Mouse (Mus musculus) embryonic facial prominence, embryonic 13.5 days (tissue): Measurements from ENCODE around the gene Prkn. TPM values are rescaled to one million over a fixed set of nuclear protein-coding genes. Genes with fewer than 3 reads are reported as not detected.

Experiments used
- ATAC-seq: fragments of 200-750 bp; cut with Nextera tagmentation; 2 replicates; pipeline ENCODE4 v1.8.0; 2017; ENCODE audit warnings: low read depth; ENCODE audit not compliant: insufficient number of reproducible peaks, insufficient read depth, low FRiP score, low TSS enrichment
- H3K27ac ChIP-seq: fragments of 300-500 bp; sonication (generic); 2 replicates; pipeline ENCODE4 v1.5.1; 2015; ENCODE audit warnings: moderate library complexity, mild to moderate bottlenecking, inconsistent platforms
- H3K27me3 ChIP-seq: fragments of 300-500 bp; sonication (generic); 2 replicates; pipeline ENCODE4 v1.6.1; 2015; ENCODE audit warnings: mild to moderate bottlenecking, inconsistent platforms
- H3K36me3 ChIP-seq: fragments of 300-500 bp; sonication (generic); 2 replicates; pipeline ENCODE4 v1.6.1; 2015; ENCODE audit warnings: mild to moderate bottlenecking, inconsistent platforms
- H3K4me1 ChIP-seq: fragments of 300-500 bp; sonication (generic); 2 replicates; pipeline ENCODE4 v1.6.1; 2015; ENCODE audit warnings: inconsistent platforms
- H3K4me2 ChIP-seq: fragments of 300-500 bp; sonication (generic); 2 replicates; pipeline ENCODE4 v1.6.1; 2015; ENCODE audit warnings: moderate library complexity, mild to moderate bottlenecking, inconsistent platforms
- H3K4me3 ChIP-seq: fragments of 300-500 bp; sonication (generic); 2 replicates; pipeline ENCODE4 v1.5.1; 2015; ENCODE audit warnings: mild to moderate bottlenecking, inconsistent platforms
- H3K9ac ChIP-seq: fragments of 300-500 bp; sonication (generic); 2 replicates; pipeline ENCODE4 v1.6.1; 2015; ENCODE audit warnings: mild to moderate bottlenecking, inconsistent platforms
- H3K9me3 ChIP-seq: fragments of 300-500 bp; sonication (generic); 2 replicates; pipeline ENCODE4 v1.6.1; 2016; ENCODE audit warnings: inconsistent platforms
- WGBS: fragments of 180-500 bp; shearing (Covaris S2); methylation state at CpG from one replicate; pipeline ENCODE4 v1.1.7; 2015; ENCODE audit warnings: mixed read lengths; 5-methylcytosine and 5-hydroxymethylcytosine counted together
- polyA plus RNA-seq: library from polyadenylated mRNA; unstranded; fragments of >200 nt; fragmentation: Nextera tagmentation; extraction: Ambion mirVana; gene quantifications from 2 replicates; pipeline ENCODE4 v1.2.1, GENCODE M21; 2015

Gene Prkn
- polyA plus RNA-seq, 1 experiment from 2014 or later = 1.1 TPM

DNA sequence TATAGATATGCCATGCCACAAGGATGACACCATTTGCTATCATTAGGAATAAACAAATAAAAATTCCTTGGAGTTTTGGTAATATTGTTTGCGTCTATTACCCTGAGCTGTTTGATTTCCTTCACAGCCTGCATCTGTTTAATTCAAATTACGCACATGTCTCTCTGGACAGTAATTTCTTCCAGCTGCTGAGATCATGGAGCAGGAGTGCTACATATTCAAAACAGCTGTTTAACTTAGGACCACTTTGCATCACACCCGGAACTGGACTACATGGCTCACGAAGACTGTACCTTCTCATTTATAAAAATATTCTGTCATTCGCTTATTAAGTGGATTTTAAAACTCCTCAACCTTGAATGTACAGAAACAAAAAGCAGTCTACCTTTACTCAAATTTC lies 246.9 kb downstream of the Prkn start:
- Histone ChIP-seq H3K4me2 (no peak overlapping the region), H3K9me3 (no peaks in the 10 kb centered on the region), H3K27ac (no peak overlapping the region), H3K9ac (no peak overlapping the region), H3K27me3 (no peaks in the 10 kb centered on the region; the same call in 1 of the 2 replicates), H3K4me3 (no peak overlapping the region), H3K36me3 (no peaks in the 10 kb centered on the region), H3K4me1 (peaks cover 16% of the 10 kb centered on the region)
- 25% methylated on average over 5 of the region's 5 CpGs for WGBS
- ATAC-seq = no peak

DNA sequence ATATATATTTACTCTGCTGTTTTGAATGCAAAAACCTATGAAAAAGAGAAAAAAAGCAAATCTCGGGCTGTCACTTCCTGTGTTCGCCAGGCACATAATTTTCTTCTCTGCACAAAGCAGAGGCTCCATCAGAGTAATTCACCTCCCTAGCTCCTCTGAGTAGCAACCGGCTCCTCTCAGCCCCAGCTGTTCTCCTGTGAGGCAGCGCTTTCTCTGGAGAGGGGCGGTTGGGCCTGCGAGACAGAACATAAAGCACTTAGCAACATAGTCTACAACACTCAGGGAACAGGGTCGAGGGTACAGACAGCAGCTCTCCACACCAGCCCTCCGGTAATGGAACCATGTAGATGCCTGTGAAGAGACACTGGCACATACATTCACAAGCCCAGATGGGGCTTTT lies 247.6 kb downstream of the Prkn start:
- H3K27me3 ChIP-seq = no peaks in the 10 kb centered on the region; the same call in 1 of the 2 replicates
- 28% methylated on average over 8 of the region's 8 CpGs for WGBS
- H3K36me3 ChIP-seq = no peaks in the 10 kb centered on the region
- no peak overlapping the region for H3K4me2 ChIP-seq
- H3K27ac ChIP-seq = no peak overlapping the region
- no peak overlapping the region for H3K4me3 ChIP-seq
- peaks cover 17% of the 10 kb centered on the region for H3K4me1 ChIP-seq
- no peak overlapping the region for H3K9ac ChIP-seq
- ATAC-seq = no peak
- H3K9me3 ChIP-seq = no peaks in the 10 kb centered on the region

DNA sequence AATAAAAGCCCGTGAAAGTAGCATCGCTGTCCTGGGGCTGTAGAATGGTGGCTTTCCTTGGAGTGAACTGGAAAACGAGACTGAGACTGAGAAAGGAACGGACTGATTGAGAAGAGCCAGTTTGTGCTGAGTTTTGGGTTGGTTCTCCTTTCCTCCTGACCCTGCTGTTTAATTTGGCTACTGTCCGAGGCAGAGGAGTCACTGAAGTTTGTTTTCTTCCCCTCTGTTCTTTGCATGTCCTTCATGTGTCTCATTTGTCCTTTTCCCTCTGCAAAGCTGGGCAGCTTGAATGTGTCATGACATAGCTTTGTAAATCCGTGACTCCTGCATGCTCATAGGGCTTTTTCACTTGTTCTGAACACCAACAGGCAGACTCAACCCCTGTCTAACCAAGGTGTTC lies 249.2 kb downstream of the Prkn start:
- Histone ChIP-seq H3K9me3 (no peaks in the 10 kb centered on the region), H3K4me3 (no peak overlapping the region), H3K9ac (no peak overlapping the region), H3K36me3 (no peaks in the 10 kb centered on the region), H3K27ac (no peak overlapping the region), H3K27me3 (no peaks in the 10 kb centered on the region; the same call in 1 of the 2 replicates), H3K4me1 (peaks cover 22% of the 10 kb centered on the region), H3K4me2 (no peak overlapping the region)
- 82% methylated on average over 6 of the region's 6 CpGs for WGBS
- no peak for ATAC-seq

DNA sequence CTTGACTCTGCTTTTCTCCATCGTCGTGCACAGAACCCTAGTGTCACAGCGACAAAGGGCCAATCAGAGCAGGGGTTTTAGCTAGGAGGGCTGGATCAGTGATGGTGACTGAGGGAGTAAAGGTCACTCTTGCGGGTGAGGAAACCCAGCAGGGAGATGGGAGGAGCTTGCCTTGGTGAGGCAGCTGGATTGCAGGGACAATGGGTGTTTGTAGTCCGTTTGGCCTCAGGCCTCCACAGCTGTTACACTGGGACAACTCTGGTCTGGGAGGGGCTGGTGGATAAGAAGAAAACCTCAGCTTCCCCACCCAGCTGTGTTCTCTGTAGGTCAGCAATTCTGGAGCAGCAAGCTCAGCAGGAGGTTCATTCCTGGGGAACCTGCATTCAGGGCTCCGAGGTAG lies 252.7 kb downstream of the Prkn start:
- no peak overlapping the region for H3K4me3 ChIP-seq
- H3K4me2 ChIP-seq = no peak overlapping the region
- H3K27me3 ChIP-seq = no peaks in the 10 kb centered on the region; the same call in 1 of the 2 replicates
- no peaks in the 10 kb centered on the region for H3K36me3 ChIP-seq
- no peak for ATAC-seq
- no peak overlapping the region for H3K27ac ChIP-seq
- H3K9me3 ChIP-seq = no peaks in the 10 kb centered on the region
- H3K4me1 ChIP-seq = peaks cover 7% of the 10 kb centered on the region
- 21% methylated on average over 6 of the region's 6 CpGs for WGBS
- H3K9ac ChIP-seq = no peak overlapping the region

DNA sequence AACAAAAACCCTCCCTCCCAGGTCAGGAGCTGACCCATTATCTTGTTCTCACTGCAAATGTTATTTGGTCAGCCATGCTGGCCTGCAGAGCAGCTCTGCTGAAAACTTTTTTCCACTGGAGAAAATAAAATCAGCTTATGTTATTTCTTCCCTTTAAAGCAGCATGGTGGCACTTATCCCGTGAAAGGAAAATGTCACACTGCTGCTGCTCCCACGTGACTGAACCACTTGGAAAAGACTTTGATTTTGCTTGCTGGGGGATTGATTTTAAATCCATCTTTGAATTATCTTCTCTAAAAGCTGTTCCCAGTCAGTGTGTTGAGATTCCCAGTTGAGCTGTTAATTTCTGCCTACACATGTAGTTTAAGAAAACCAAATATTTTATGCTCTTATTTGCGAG lies 253.1 kb downstream of the Prkn start:
- Histone ChIP-seq H3K9ac (no peak overlapping the region), H3K4me2 (no peak overlapping the region), H3K27me3 (no peaks in the 10 kb centered on the region; the same call in 1 of the 2 replicates), H3K4me3 (no peak overlapping the region), H3K36me3 (no peaks in the 10 kb centered on the region), H3K9me3 (no peaks in the 10 kb centered on the region), H3K4me1 (peaks cover 6% of the 10 kb centered on the region), H3K27ac (no peak overlapping the region)
- no peak for ATAC-seq
- WGBS = 41% methylated on average over 3 of the region's 3 CpGs

DNA sequence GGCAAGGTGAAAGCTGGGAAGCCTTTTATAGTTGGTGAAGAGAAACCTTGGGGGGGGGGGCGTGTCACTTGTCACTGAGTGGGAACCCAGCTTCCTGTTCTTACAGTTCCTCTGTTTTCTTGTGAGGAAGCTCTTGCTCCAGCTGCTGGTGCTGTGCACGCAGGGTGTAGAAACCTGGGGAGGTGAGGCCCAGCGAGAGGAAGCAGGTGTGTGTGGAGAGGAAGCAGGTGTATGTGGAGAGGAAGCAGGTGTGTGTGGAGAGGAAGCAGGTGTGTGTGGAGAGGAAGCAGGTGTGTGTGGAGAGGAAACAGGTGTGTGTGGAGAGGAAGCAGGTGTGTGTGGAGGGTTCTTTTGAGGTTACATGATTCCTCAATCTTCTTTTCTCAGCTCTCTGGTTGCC lies 266.8 kb downstream of the Prkn start:
- Histone ChIP-seq H3K27ac (no peak overlapping the region), H3K4me3 (no peak overlapping the region), H3K27me3 (no peaks in the 10 kb centered on the region), H3K9ac (no peak overlapping the region), H3K36me3 (no peaks in the 10 kb centered on the region), H3K4me2 (no peak overlapping the region), H3K4me1 (no peaks in the 10 kb centered on the region), H3K9me3 (no peaks in the 10 kb centered on the region)
- no peak for ATAC-seq
- 89% methylated on average over 3 of the region's 3 CpGs for WGBS

DNA sequence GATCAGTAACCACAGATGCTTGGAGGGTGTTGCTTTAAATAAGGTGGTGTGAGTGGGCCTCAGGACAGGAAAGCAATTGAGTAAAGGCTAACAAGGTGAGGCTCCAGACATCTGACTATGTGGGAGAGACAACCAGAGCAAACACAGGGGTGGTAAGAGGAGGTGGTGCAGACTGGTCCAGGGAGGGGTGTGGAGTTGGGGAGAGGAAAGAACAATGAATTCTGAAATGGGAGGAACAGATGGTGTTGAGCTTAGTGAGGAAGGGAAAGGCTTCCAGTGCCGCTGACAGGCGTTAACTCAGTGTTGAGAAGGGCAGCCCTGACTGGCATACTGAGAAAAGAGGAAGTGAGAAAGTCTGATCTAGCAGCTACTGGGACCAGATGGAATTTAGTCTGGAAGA lies 267.7 kb downstream of the Prkn start:
- no peak overlapping the region for H3K4me3 ChIP-seq
- H3K9me3 ChIP-seq = no peaks in the 10 kb centered on the region
- no peaks in the 10 kb centered on the region for H3K27me3 ChIP-seq
- no peak overlapping the region for H3K27ac ChIP-seq
- H3K9ac ChIP-seq = no peak overlapping the region
- H3K4me2 ChIP-seq = no peak overlapping the region
- H3K4me1 ChIP-seq = no peaks in the 10 kb centered on the region
- no peaks in the 10 kb centered on the region for H3K36me3 ChIP-seq
- WGBS = 60% methylated on average over 2 of the region's 2 CpGs
- no peak for ATAC-seq

DNA sequence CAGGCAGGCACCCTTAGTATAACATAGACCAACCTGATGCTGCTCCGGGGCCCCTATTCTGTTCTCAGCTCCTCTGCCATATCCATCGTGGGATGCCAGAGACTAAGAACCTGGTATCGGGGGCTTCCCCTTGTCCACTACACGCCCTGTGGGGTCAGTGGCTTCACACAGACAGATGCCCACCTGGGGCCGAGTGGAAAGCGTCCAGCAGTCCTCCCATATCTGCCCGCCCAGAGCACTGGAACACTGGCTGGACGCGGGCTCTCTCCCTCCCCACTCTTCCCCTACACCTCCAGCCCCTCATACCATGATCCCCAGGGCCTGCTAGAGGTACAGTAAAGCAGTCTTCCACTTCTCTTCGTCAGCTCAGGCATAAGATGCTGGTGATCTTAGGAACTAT lies 277.3 kb downstream of the Prkn start:
- Histone ChIP-seq H3K4me1 (no peaks in the 10 kb centered on the region), H3K4me3 (no peak overlapping the region), H3K9me3 (no peaks in the 10 kb centered on the region), H3K36me3 (no peaks in the 10 kb centered on the region), H3K4me2 (no peak overlapping the region), H3K27me3 (no peaks in the 10 kb centered on the region), H3K9ac (no peak overlapping the region), H3K27ac (no peak overlapping the region)
- ATAC-seq = no peak
- 79% methylated on average over 10 of the region's 10 CpGs for WGBS

DNA sequence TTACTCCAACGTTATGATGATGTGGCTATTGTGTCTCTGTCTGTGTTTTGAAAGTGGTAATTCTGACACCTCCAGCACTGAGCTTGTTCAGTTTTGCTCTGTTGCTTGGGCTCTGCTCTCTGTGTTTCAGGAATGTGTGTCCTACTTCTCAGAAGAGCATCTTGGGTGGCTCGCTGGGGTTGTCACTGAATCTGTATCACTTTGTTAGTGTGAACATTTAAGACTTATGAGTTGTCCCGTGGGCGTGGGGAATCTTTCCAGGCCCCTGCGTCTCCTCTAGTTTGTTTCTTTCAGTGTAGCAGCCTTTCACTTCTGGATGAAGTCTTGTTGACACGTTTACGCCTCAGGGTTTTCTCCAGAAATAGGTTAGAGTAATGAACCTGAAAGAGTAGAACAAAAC lies 283.9 kb downstream of the Prkn start:
- ATAC-seq = no peak
- H3K9me3 ChIP-seq = no peaks in the 10 kb centered on the region
- H3K4me1 ChIP-seq = no peaks in the 10 kb centered on the region
- H3K4me3 ChIP-seq = no peak overlapping the region
- no peak overlapping the region for H3K9ac ChIP-seq
- no peaks in the 10 kb centered on the region for H3K36me3 ChIP-seq
- no peaks in the 10 kb centered on the region for H3K27me3 ChIP-seq
- H3K27ac ChIP-seq = no peak overlapping the region
- WGBS = 72% methylated on average over 7 of the region's 7 CpGs
- no peak overlapping the region for H3K4me2 ChIP-seq

DNA sequence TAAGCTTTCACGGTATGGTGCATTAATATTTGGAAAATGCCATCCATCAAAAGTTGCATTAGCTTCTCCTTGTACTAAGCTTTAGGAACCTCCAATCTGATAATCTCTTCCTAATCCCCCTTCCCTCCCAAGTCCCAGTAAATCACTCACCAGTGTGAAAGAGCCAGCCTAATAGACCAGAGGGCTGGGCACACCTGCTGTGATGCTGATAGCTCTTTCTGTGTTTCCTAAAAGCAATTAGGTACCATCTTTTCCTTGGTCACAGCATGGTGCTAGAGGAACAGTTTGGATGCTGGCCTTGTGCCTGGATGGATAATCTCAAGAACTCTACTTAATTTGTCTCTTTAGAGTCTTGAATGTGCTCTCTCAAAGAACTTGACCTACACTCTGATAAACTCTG lies 287.0 kb downstream of the Prkn start:
- WGBS = 80% methylated on average over 1 of the region's 1 CpGs
- H3K27me3 ChIP-seq = no peaks in the 10 kb centered on the region
- H3K36me3 ChIP-seq = no peaks in the 10 kb centered on the region
- no peak overlapping the region for H3K4me2 ChIP-seq
- no peak overlapping the region for H3K9ac ChIP-seq
- no peak for ATAC-seq
- H3K4me1 ChIP-seq = no peaks in the 10 kb centered on the region
- H3K27ac ChIP-seq = no peak overlapping the region
- no peaks in the 10 kb centered on the region for H3K9me3 ChIP-seq
- no peak overlapping the region for H3K4me3 ChIP-seq

DNA sequence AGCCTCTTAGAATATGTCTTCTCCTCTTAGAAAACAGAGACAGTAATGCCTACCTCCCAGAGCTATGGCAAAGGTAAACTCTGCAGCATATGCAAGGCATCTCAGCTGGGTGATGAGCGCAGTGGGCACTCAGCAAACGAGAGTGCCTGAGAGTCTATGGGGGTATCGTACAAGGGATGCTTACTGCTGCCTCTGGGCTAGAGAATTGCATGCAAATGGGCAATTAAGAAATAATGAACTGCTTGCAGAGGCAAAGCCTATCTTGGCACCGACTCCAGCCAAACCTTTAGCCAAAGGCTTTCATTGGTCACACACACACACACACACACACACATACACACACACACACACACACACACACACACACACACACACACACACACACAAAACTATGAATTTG lies 290.7 kb downstream of the Prkn start:
- Histone ChIP-seq H3K27me3 (no peaks in the 10 kb centered on the region), H3K9ac (no peak overlapping the region), H3K4me2 (no peak overlapping the region), H3K4me1 (no peaks in the 10 kb centered on the region), H3K27ac (no peak overlapping the region), H3K36me3 (no peaks in the 10 kb centered on the region), H3K9me3 (no peaks in the 10 kb centered on the region), H3K4me3 (no peak overlapping the region)
- 72% methylated on average over 4 of the region's 4 CpGs for WGBS
- ATAC-seq = no peak

DNA sequence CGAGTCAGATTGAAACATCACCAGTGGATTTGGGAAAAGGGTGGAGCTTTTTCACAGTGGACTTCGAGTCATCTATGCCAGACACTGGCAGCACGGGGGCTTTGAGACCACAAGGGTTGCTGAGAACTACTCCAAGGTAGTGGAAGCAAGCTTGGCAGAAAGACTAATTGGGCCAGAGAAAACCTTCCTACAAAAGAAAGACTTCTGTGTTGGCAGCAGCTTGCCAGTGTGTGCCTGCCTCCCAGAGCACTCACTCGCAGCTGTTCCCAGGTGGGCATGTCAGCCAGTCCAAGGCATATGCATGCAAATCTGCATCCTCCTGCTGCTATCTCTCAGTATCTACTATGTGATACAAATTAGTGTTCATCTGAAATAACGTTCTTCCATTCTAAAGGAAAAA lies 302.1 kb downstream of the Prkn start:
- Histone ChIP-seq H3K36me3 (no peaks in the 10 kb centered on the region), H3K27me3 (no peaks in the 10 kb centered on the region), H3K27ac (no peak overlapping the region), H3K4me1 (no peaks in the 10 kb centered on the region), H3K4me3 (no peak overlapping the region), H3K9ac (no peak overlapping the region), H3K9me3 (no peaks in the 10 kb centered on the region), H3K4me2 (no peak overlapping the region)
- ATAC-seq = no peak
- 66% methylated on average over 5 of the region's 5 CpGs for WGBS

DNA sequence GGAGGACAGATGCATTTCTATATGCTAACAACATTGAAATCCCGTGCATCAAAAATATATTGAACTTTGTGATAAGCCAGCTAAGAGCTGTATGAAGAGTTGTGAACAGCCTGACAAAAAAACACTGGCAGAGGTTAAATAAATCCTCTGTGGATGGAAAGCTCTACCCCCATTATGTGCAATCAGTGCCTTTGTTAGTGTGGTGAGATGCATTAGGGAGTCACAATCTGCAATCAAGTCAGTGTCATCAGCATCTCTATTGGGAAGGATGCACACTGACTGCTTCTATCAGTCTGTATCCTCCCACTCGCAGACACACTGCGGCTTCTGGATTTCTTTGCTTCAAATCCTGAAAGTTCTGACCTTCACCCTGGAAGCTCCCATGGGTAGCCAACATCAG lies 315.9 kb downstream of the Prkn start:
- no peaks in the 10 kb centered on the region for H3K27me3 ChIP-seq
- ATAC-seq = no peak

More for the DNA sequence above, 315.9 kb downstream of the Prkn start:
- Histone ChIP-seq H3K27ac (no peak overlapping the region), H3K4me1 (no peaks in the 10 kb centered on the region), H3K4me3 (no peak overlapping the region), H3K9ac (no peak overlapping the region), H3K9me3 (no peaks in the 10 kb centered on the region), H3K4me2 (no peak overlapping the region), H3K36me3 (no peaks in the 10 kb centered on the region)
- 86% methylated on average over 3 of the region's 3 CpGs for WGBS
